Mouse (Mus musculus) kidney, postnatal 0 days (tissue): Measurements from ENCODE around the gene Maml3. TPM values are rescaled to one million over a fixed set of nuclear protein-coding genes. Genes with fewer than 3 reads are reported as not detected.

Experiments used
- ATAC-seq: fragments of 200-750 bp; cut with Nextera tagmentation; replicated peaks from 2 replicates; pipeline ENCODE4 v1.8.0; 2017; ENCODE audit warnings: low read depth, moderate number of reproducible peaks, moderate TSS enrichment, moderate library complexity; ENCODE audit not compliant: low FRiP score
- DNase-seq: peaks from one replicate; pipeline ENCODE4 v3.0.0-alpha.2; 2016; ENCODE audit warnings: low spot score
- H3K27ac ChIP-seq: fragments of 300-500 bp; sonication (generic); 2 replicates; pipeline ENCODE4 v1.5.1; 2014; ENCODE audit warnings: mild to moderate bottlenecking
- H3K27me3 ChIP-seq: fragments of 300-500 bp; sonication (generic); 2 replicates; pipeline ENCODE4 v1.6.1; 2014; ENCODE audit warnings: low read length, mixed read lengths; ENCODE audit not compliant: insufficient read depth
- H3K36me3 ChIP-seq: fragments of 300-500 bp; sonication (generic); 2 replicates; pipeline ENCODE4 v1.6.1; 2014; ENCODE audit warnings: low read length, mixed read lengths; ENCODE audit not compliant: insufficient read depth
- H3K4me1 ChIP-seq: fragments of 300-500 bp; sonication (generic); replicated peaks from 2 replicates; pipeline ENCODE4 v1.6.1; 2014; ENCODE audit warnings: antibody characterized with exemption, low read length, mixed read lengths; ENCODE audit not compliant: insufficient read depth
- H3K4me2 ChIP-seq: fragments of 300-500 bp; sonication (generic); 2 replicates; pipeline ENCODE4 v1.6.1; 2014; ENCODE audit warnings: mild to moderate bottlenecking, low read length, moderate library complexity, mixed read lengths
- H3K4me3 ChIP-seq: fragments of 300-500 bp; sonication (generic); replicated peaks from 2 replicates; pipeline ENCODE4 v1.5.1; 2014; ENCODE audit warnings: low read depth, low read length
- H3K9ac ChIP-seq: fragments of 300-500 bp; sonication (generic); 2 replicates; pipeline ENCODE4 v1.6.1; 2014; ENCODE audit warnings: low read depth, low read length
- H3K9me3 ChIP-seq: fragments of 300-500 bp; sonication (generic); replicated peaks from 2 replicates; pipeline ENCODE4 v1.6.1; 2016; ENCODE audit warnings: low read length, inconsistent platforms, mixed read lengths
- CTCF ChIP-seq: IDR thresholded peaks from 2 replicates; pipeline ENCODE4 v1.5.1; 2016; ENCODE audit warnings: antibody characterized with exemption, low read depth, mild to moderate bottlenecking, moderate library complexity
- WGBS: fragments of 180-500 bp; shearing (Covaris S2); extraction: QIAGEN DNeasy Blood & Tissue Kit; methylation state at CpG from one replicate; pipeline ENCODE4 v1.1.7; 2014; 5-methylcytosine and 5-hydroxymethylcytosine counted together
- polyA plus RNA-seq: library from polyadenylated mRNA; unstranded; fragments of >200 nt; fragmentation: Nextera tagmentation; extraction: Ambion mirVana; gene quantifications from 2 replicates; pipeline ENCODE4 v1.2.1, GENCODE M21; 2015

Gene Maml3
- polyA plus RNA-seq, 1 experiment from 2014 or later: 5.4 TPM

GRCm38 (mm10) chr3:51717455-51717854 lies 387.4 kb downstream of the Maml3 start:
- Histone ChIP-seq H3K4me2 (no peak overlapping the region), H3K9ac (no peak overlapping the region), H3K36me3 (no peaks in the 10 kb centered on the region), H3K4me3 (no peak overlapping the region), H3K27me3 (no peaks in the 10 kb centered on the region), H3K4me1 (peaks cover 16% of the 10 kb centered on the region), H3K27ac (no peak overlapping the region; the same call in 1 of the 2 replicates), H3K9me3 (no peaks in the 10 kb centered on the region)
- no peak for ATAC-seq
- DNase-seq: peak; percentile 69
- 24% methylated on average over 3 of the region's 3 CpGs for WGBS
- TF ChIP-seq CTCF: no peak

- H3K27ac ChIP-seq: no peak overlapping the region
- no peak for ATAC-seq
- H3K27me3 ChIP-seq: no peaks in the 10 kb centered on the region
- H3K9me3 ChIP-seq: no peaks in the 10 kb centered on the region
- WGBS: 78% methylated on average over 5 of the region's 5 CpGs
- peaks cover 36% of the 10 kb centered on the region for H3K4me1 ChIP-seq
- no peak overlapping the region for H3K4me2 ChIP-seq
- DNase-seq: no peak
- no peaks in the 10 kb centered on the region for H3K36me3 ChIP-seq
- no peak for TF ChIP-seq CTCF
- H3K4me3 ChIP-seq: no peak overlapping the region
- H3K9ac ChIP-seq: no peak overlapping the region
Observed at GRCm38 (mm10) chr3:51714469-51714868, 390.4 kb downstream of the Maml3 start.

- 16% methylated on average over 8 of the region's 8 CpGs for WGBS
- H3K4me1 ChIP-seq: peaks cover 44% of the 10 kb centered on the region
- H3K27me3 ChIP-seq: no peaks in the 10 kb centered on the region
- TF ChIP-seq CTCF: no peak
- peak overlapping the region; percentile 63 for H3K27ac ChIP-seq
- H3K4me3 ChIP-seq: no peak overlapping the region
- DNase-seq (peak; percentile 85), ATAC-seq (no peak)
- no peaks in the 10 kb centered on the region for H3K36me3 ChIP-seq
- peak overlapping the region; percentile 1; the same call in 1 of the 2 replicates for H3K4me2 ChIP-seq
- no peak overlapping the region for H3K9ac ChIP-seq
- no peaks in the 10 kb centered on the region for H3K9me3 ChIP-seq
Observed at GRCm38 (mm10) chr3:51713233-51713632, 391.6 kb downstream of the Maml3 start.

GRCm38 (mm10) chr3:51712382-51712781 lies 392.5 kb downstream of the Maml3 start:
- Histone ChIP-seq H3K4me1 (peaks cover 39% of the 10 kb centered on the region), H3K4me2 (no peak overlapping the region), H3K36me3 (no peaks in the 10 kb centered on the region), H3K27ac (peak overlapping the region; percentile 63), H3K9me3 (no peaks in the 10 kb centered on the region), H3K27me3 (no peaks in the 10 kb centered on the region), H3K4me3 (no peak overlapping the region), H3K9ac (no peak overlapping the region)
- no peak for TF ChIP-seq CTCF
- ATAC-seq: no peak
- DNase-seq: peak; percentile 80
- WGBS: 24% methylated on average over 3 of the region's 3 CpGs

- no peak for TF ChIP-seq CTCF
- H3K9ac ChIP-seq: no peak overlapping the region
- ATAC-seq (peak; percentile 87), DNase-seq (peak; percentile 95)
- H3K27ac ChIP-seq: peak overlapping the region; percentile 88
- no peak overlapping the region; the same call in 1 of the 2 replicates for H3K4me3 ChIP-seq
- 45% methylated on average over 21 of the region's 21 CpGs for WGBS
- H3K27me3 ChIP-seq: no peaks in the 10 kb centered on the region
- H3K4me1 ChIP-seq: peaks cover 36% of the 10 kb centered on the region
- peak overlapping the region; percentile 47 for H3K4me2 ChIP-seq
- H3K36me3 ChIP-seq: no peaks in the 10 kb centered on the region
- H3K9me3 ChIP-seq: no peaks in the 10 kb centered on the region
Observed at GRCm38 (mm10) chr3:51708746-51709411, 396.0 kb downstream of the Maml3 start.

DNA sequence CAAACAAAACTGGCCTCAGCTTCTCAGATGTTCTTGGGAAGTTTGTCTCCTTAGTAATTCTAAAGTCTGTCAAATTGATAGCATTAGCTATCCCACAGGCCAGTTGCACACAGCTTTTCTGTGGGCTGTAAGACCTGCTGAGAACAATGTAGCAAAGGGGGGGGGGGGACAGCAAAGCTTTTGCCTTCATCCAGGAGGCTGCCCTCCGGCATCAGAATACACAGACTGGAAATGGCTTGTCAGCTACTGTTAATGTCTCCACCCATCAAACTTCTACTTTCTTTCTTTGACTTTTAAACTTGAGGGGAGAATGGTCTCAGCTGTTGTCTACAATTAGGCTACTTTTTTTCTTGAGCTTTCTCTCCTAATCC lies 396.5 kb downstream of the Maml3 start:
- peak overlapping the region; percentile 47; the same call in 1 of the 2 replicates for H3K4me2 ChIP-seq
- 50% methylated on average over 1 of the region's 1 CpGs for WGBS
- no peak for TF ChIP-seq CTCF
- H3K36me3 ChIP-seq: no peaks in the 10 kb centered on the region
- H3K27me3 ChIP-seq: no peaks in the 10 kb centered on the region
- H3K27ac ChIP-seq: peak overlapping the region; percentile 88
- no peak for DNase-seq
- no peak overlapping the region for H3K9ac ChIP-seq
- peaks cover 32% of the 10 kb centered on the region for H3K4me1 ChIP-seq
- no peak overlapping the region for H3K4me3 ChIP-seq
- H3K9me3 ChIP-seq: no peaks in the 10 kb centered on the region
- ATAC-seq: no peak
